Mouse (Mus musculus) cerebellum, adult 2 months (tissue): ENCODE results near the gene Erc2.

Experiments
- CTCF ChIP-seq: fragments of 200-500 bp; IDR thresholded peaks from 2 replicates; pipeline ENCODE4 v1.5.1; 2011; ENCODE audit warnings: low read depth, mild to moderate bottlenecking, control low read depth, low read length, moderate library complexity, borderline replicate concordance; ENCODE audit not compliant: insufficient read depth
- POLR2A ChIP-seq: fragments of 200-500 bp; IDR thresholded peaks from 2 replicates; pipeline ENCODE4 v1.6.1; 2011; ENCODE audit warnings: low read length, control low read depth, borderline replicate concordance; ENCODE audit not compliant: insufficient read depth

GRCm38 (mm10) chr14:28417019-28417418, 794.8 kb downstream of the Erc2 start:
- TF ChIP-seq CTCF (no peak), POLR2A (no peak)
